Mouse (Mus musculus) stomach, postnatal 0 days (tissue): Measurements from ENCODE around the gene Tln2.

Source experiments
- CTCF ChIP-seq: IDR thresholded peaks from 2 replicates; pipeline ENCODE4 v1.5.1; 2016; ENCODE audit warnings: antibody characterized with exemption, low read depth, mild to moderate bottlenecking, moderate library complexity
- EP300 ChIP-seq: optimal IDR thresholded peaks from 2 replicates; pipeline ENCODE3; 2016; ENCODE audit warnings: antibody characterized with exemption

- TF ChIP-seq EP300 (no peak), CTCF (no peak)
These were observed 130.2 kb downstream of the Tln2 start for GRCm38 (mm10) chr9:67429199-67429892.
